Mouse (Mus musculus) kidney, embryonic 16.5 days (tissue): ENCODE data around the gene Tectb. TPM values are rescaled to one million over a fixed set of nuclear protein-coding genes. Genes with fewer than 3 reads are reported as not detected.

Source experiments
- ATAC-seq: fragments of 200-750 bp; cut with Nextera tagmentation; 2 replicates; pipeline ENCODE4 v1.8.0; 2017; ENCODE audit warnings: moderate TSS enrichment; ENCODE audit not compliant: low FRiP score, low TSS enrichment
- H3K27ac ChIP-seq: fragments of 300-500 bp; sonication (generic); 2 replicates; pipeline ENCODE4 v1.5.1; 2014; ENCODE audit warnings: low read length
- H3K27me3 ChIP-seq: fragments of 300-500 bp; sonication (generic); 2 replicates; pipeline ENCODE4 v1.6.1; 2014; ENCODE audit warnings: low read length, control low read depth, mixed read lengths; ENCODE audit not compliant: insufficient read depth
- H3K36me3 ChIP-seq: fragments of 300-500 bp; sonication (generic); 2 replicates; pipeline ENCODE4 v1.6.1; 2014; ENCODE audit warnings: low read length, control low read depth, mixed read lengths; ENCODE audit not compliant: insufficient read depth
- H3K4me1 ChIP-seq: fragments of 300-500 bp; sonication (generic); 2 replicates; pipeline ENCODE4 v1.6.1; 2014; ENCODE audit warnings: low read length, control low read depth, mixed read lengths; ENCODE audit not compliant: insufficient read depth
- H3K4me2 ChIP-seq: fragments of 300-500 bp; sonication (generic); replicated peaks from 2 replicates; pipeline ENCODE4 v1.6.1; 2014; ENCODE audit warnings: low read depth, low read length
- H3K4me3 ChIP-seq: fragments of 300-500 bp; sonication (generic); 2 replicates; pipeline ENCODE4 v1.5.1; 2014; ENCODE audit warnings: mild to moderate bottlenecking, low read length
- H3K9ac ChIP-seq: fragments of 300-500 bp; sonication (generic); replicated peaks from 2 replicates; pipeline ENCODE4 v1.6.1; 2014; ENCODE audit warnings: low read length
- H3K9me3 ChIP-seq: fragments of 300-500 bp; sonication (generic); 2 replicates; pipeline ENCODE4 v1.6.1; 2016; ENCODE audit warnings: low read length, control low read depth
- WGBS: fragments of 180-500 bp; shearing (Covaris S2); extraction: QIAGEN DNeasy Blood & Tissue Kit; methylation state at CpG from one replicate; pipeline ENCODE4 v1.1.7; 2014; 5-methylcytosine and 5-hydroxymethylcytosine counted together
- polyA plus RNA-seq: library from polyadenylated mRNA; unstranded; fragments of >200 nt; fragmentation: Nextera tagmentation; extraction: Ambion mirVana; gene quantifications from 2 replicates; pipeline ENCODE4 v1.2.1, GENCODE M21; 2015

Gene Tectb
- polyA plus RNA-seq, 1 experiment from 2014 or later: not detected

GRCm38 (mm10) chr19:55195574-55195973 lies 15.0 kb downstream of the Tectb start:
- Histone ChIP-seq H3K4me2 (no peak overlapping the region), H3K4me3 (no peak overlapping the region), H3K4me1 (no peaks in the 10 kb centered on the region), H3K36me3 (no peaks in the 10 kb centered on the region), H3K9me3 (no peaks in the 10 kb centered on the region), H3K9ac (no peak overlapping the region), H3K27me3 (no peaks in the 10 kb centered on the region), H3K27ac (no peak overlapping the region)
- ATAC-seq: no peak
- 81% methylated on average over 3 of the region's 3 CpGs for WGBS

- Histone ChIP-seq H3K4me1 (no peaks in the 10 kb centered on the region), H3K27ac (no peak overlapping the region), H3K4me2 (peak overlapping the region; percentile 36; the same call in 1 of the 2 replicates), H3K4me3 (no peak overlapping the region; the same call in 1 of the 2 replicates), H3K9me3 (no peaks in the 10 kb centered on the region), H3K27me3 (no peaks in the 10 kb centered on the region), H3K9ac (no peak overlapping the region), H3K36me3 (no peaks in the 10 kb centered on the region)
- ATAC-seq: peak; percentile 71; the same call in 1 of the 2 replicates
- WGBS: 31% methylated on average over 5 of the region's 5 CpGs
Observed at GRCm38 (mm10) chr19:55198303-55198702, 17.8 kb downstream of the Tectb start.

- no peak overlapping the region for H3K4me2 ChIP-seq
- no peak overlapping the region for H3K9ac ChIP-seq
- ATAC-seq: no peak
- no peaks in the 10 kb centered on the region for H3K27me3 ChIP-seq
- no peaks in the 10 kb centered on the region for H3K4me1 ChIP-seq
- 39% methylated on average over 8 of the region's 8 CpGs for WGBS
- H3K27ac ChIP-seq: no peak overlapping the region
- no peak overlapping the region for H3K4me3 ChIP-seq
- no peaks in the 10 kb centered on the region for H3K9me3 ChIP-seq
- no peaks in the 10 kb centered on the region for H3K36me3 ChIP-seq
Observed at GRCm38 (mm10) chr19:55206482-55207138, 26.1 kb downstream of the Tectb start.

GRCm38 (mm10) chr19:55207205-55207604 lies 26.7 kb downstream of the Tectb start:
- no peaks in the 10 kb centered on the region for H3K27me3 ChIP-seq
- no peaks in the 10 kb centered on the region for H3K36me3 ChIP-seq
- no peak overlapping the region for H3K27ac ChIP-seq
- H3K9me3 ChIP-seq: no peaks in the 10 kb centered on the region
- 59% methylated on average over 6 of the region's 6 CpGs for WGBS
- no peak overlapping the region for H3K4me2 ChIP-seq
- H3K4me1 ChIP-seq: no peaks in the 10 kb centered on the region
- no peak overlapping the region for H3K9ac ChIP-seq
- no peak for ATAC-seq
- H3K4me3 ChIP-seq: no peak overlapping the region

GRCm38 (mm10) chr19:55207746-55208538 lies 27.4 kb downstream of the Tectb start:
- Histone ChIP-seq H3K27ac (no peak overlapping the region), H3K27me3 (no peaks in the 10 kb centered on the region), H3K9me3 (no peaks in the 10 kb centered on the region), H3K4me3 (no peak overlapping the region), H3K4me2 (no peak overlapping the region), H3K4me1 (no peaks in the 10 kb centered on the region), H3K9ac (no peak overlapping the region; the same call in 1 of the 2 replicates), H3K36me3 (no peaks in the 10 kb centered on the region)
- 68% methylated on average over 25 of the region's 25 CpGs for WGBS
- ATAC-seq: 0 out of 2 replicates have a peak, but pooled peaks have one; percentile 27

GRCm38 (mm10) chr19:55208654-55209053 lies 28.1 kb downstream of the Tectb start:
- Histone ChIP-seq H3K36me3 (no peaks in the 10 kb centered on the region), H3K4me1 (no peaks in the 10 kb centered on the region), H3K9ac (no peak overlapping the region), H3K27ac (no peak overlapping the region), H3K9me3 (no peaks in the 10 kb centered on the region), H3K4me3 (no peak overlapping the region), H3K27me3 (no peaks in the 10 kb centered on the region), H3K4me2 (no peak overlapping the region)
- 78% methylated on average over 4 of the region's 4 CpGs for WGBS
- no peak for ATAC-seq

- H3K4me3 ChIP-seq: no peak overlapping the region
- no peaks in the 10 kb centered on the region for H3K9me3 ChIP-seq
- H3K9ac ChIP-seq: no peak overlapping the region
- H3K27me3 ChIP-seq: no peaks in the 10 kb centered on the region
- no peak for ATAC-seq
- H3K27ac ChIP-seq: no peak overlapping the region
- 71% methylated on average over 3 of the region's 3 CpGs for WGBS
- no peaks in the 10 kb centered on the region for H3K36me3 ChIP-seq
- no peaks in the 10 kb centered on the region for H3K4me1 ChIP-seq
- H3K4me2 ChIP-seq: no peak overlapping the region
Observed at GRCm38 (mm10) chr19:55209084-55209483, 28.6 kb downstream of the Tectb start.

GRCm38 (mm10) chr19:55211698-55212097 lies 31.2 kb downstream of the Tectb start:
- Histone ChIP-seq H3K27me3 (no peaks in the 10 kb centered on the region), H3K9me3 (no peaks in the 10 kb centered on the region), H3K4me1 (no peaks in the 10 kb centered on the region), H3K4me3 (no peak overlapping the region), H3K9ac (no peak overlapping the region), H3K27ac (no peak overlapping the region), H3K4me2 (no peak overlapping the region), H3K36me3 (no peaks in the 10 kb centered on the region)
- peak; percentile 42; the same call in 1 of the 2 replicates for ATAC-seq
- WGBS: 90% methylated on average over 1 of the region's 1 CpGs

- no peak for ATAC-seq
- Histone ChIP-seq H3K4me1 (peaks cover 16% of the 10 kb centered on the region), H3K27me3 (no peaks in the 10 kb centered on the region), H3K9me3 (no peaks in the 10 kb centered on the region), H3K9ac (no peak overlapping the region), H3K4me2 (no peak overlapping the region), H3K4me3 (no peak overlapping the region), H3K27ac (no peak overlapping the region), H3K36me3 (no peaks in the 10 kb centered on the region)
- 64% methylated on average over 12 of the region's 12 CpGs for WGBS
Observed at GRCm38 (mm10) chr19:55213617-55214340, 33.2 kb downstream of the Tectb start.
